Mouse (Mus musculus): ENCODE data around the gene Gdf9. TPM values are rescaled to one million over a fixed set of nuclear protein-coding genes. Genes with fewer than 3 reads are reported as not detected.
A peak's percentile ranks its signal among the peaks of the same experiment; 100 is the strongest.

Gdf9 gene
- polyA plus RNA-seq, 1 experiment = 1.2 TPM

DNA sequence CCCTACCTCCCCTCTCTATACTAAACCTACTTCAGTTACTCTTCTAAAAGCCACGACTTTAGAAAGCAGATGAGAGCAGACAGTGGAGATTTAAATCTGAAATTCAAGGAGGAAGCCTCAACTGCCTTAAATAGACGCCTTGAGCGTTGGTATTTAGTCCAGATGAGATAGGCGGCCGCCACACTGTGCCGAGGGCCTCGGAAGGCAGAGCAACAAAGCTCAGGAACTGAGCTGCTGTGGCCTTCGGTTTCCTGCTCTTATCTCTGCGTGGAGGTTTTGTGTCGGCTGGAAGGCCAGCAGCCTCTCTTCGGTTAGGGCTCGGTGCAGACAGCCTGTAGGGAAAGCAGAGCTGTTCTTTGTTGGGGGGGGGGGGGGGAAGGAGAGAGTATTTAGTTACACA is 11.1 kb downstream of the Gdf9 start:
- Histone ChIP-seq H3K27ac (ENCODE audit: insufficient read depth, low read length) (no peak overlapping the region), H3K4me3 (ENCODE audit: insufficient read depth, low read length) (no peak overlapping the region), H3K4me1 (ENCODE audit: control insufficient read depth, insufficient read depth, low read length) (no peaks in the 10 kb centered on the region)
- no peak for TF ChIP-seq POLR2A (IDR thresholded peaks at IDR 0.05; ENCODE audit: low read depth, low read length)
- no peak for TF ChIP-seq CTCF (IDR thresholded peaks at IDR 0.05; ENCODE audit: borderline replicate concordance, insufficient read depth, low read length)

DNA sequence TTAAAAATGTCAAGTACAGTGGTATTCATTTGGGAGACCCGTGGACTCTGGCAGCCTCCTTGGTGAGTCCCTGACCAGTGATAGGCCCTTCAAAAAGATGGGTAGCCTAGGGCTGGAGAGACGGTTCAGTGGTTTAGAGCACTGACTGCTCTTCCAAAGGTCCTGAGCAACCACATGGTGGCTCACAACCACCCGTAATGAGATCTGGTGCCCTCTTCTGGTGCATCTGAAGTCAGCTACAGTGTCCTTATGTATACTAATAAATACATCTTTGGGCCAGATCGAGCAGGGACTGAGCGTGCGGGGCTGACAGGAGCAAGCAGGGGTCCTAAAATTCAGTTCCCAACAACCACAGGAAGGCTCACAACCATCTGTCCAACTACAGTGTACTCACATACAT is 13.0 kb downstream of the Gdf9 start:
- no peak overlapping the region for H3K27ac ChIP-seq (ENCODE audit: insufficient read depth, low read length)
- H3K4me1 ChIP-seq (ENCODE audit: control insufficient read depth, insufficient read depth, low read length) = no peaks in the 10 kb centered on the region
- no peak for TF ChIP-seq POLR2A (IDR thresholded peaks at IDR 0.05; ENCODE audit: low read depth, low read length)
- TF ChIP-seq CTCF (IDR thresholded peaks at IDR 0.05; ENCODE audit: borderline replicate concordance, insufficient read depth, low read length) = peak; percentile 32; the same call in 1 of the 2 replicates
- no peak overlapping the region for H3K4me3 ChIP-seq (ENCODE audit: insufficient read depth, low read length)

GRCm38 (mm10) chr11:53445562-53445961 is 14.7 kb downstream of the Gdf9 start:
- no peak overlapping the region for H3K27ac ChIP-seq (ENCODE audit: insufficient read depth, low read length)
- no peaks in the 10 kb centered on the region for H3K4me1 ChIP-seq (ENCODE audit: control insufficient read depth, insufficient read depth, low read length)
- H3K4me3 ChIP-seq (ENCODE audit: insufficient read depth, low read length) = no peak overlapping the region
- TF ChIP-seq POLR2A (IDR thresholded peaks at IDR 0.05; ENCODE audit: low read depth, low read length) (no peak), CTCF (IDR thresholded peaks at IDR 0.05; ENCODE audit: borderline replicate concordance, insufficient read depth, low read length) (no peak)

GRCm38 (mm10) chr11:53446183-53446582 is 15.4 kb downstream of the Gdf9 start:
- Histone ChIP-seq H3K4me1 (ENCODE audit: control insufficient read depth, insufficient read depth, low read length) (no peaks in the 10 kb centered on the region), H3K27ac (ENCODE audit: insufficient read depth, low read length) (no peak overlapping the region), H3K4me3 (ENCODE audit: insufficient read depth, low read length) (no peak overlapping the region)
- TF ChIP-seq CTCF (IDR thresholded peaks at IDR 0.05; ENCODE audit: borderline replicate concordance, insufficient read depth, low read length) (no peak), POLR2A (IDR thresholded peaks at IDR 0.05; ENCODE audit: low read depth, low read length) (no peak)

DNA sequence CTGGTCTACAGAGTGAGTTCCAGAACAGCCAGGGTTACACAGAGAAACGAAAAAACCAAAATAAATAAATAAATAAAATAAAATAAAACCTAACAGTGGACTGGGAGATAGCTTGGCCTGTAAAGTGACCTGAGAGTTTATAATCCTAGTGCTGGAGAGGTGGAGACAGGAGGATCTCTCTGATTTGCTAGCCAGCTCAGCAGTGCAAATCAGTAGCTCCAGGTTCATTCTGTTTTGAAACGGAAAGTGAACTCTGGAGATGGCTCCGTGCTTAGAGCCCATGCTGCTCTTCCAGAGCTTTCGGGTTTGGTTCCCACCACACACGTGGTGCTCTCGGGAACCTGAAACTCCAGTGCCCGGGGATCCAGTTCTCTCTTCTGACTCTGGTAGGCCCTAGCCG is 17.2 kb downstream of the Gdf9 start:
- TF ChIP-seq CTCF (IDR thresholded peaks at IDR 0.05; ENCODE audit: borderline replicate concordance, insufficient read depth, low read length) (no peak), POLR2A (IDR thresholded peaks at IDR 0.05; ENCODE audit: low read depth, low read length) (no peak)
- no peak overlapping the region for H3K27ac ChIP-seq (ENCODE audit: insufficient read depth, low read length)
- H3K4me1 ChIP-seq (ENCODE audit: control insufficient read depth, insufficient read depth, low read length) = no peaks in the 10 kb centered on the region
- H3K4me3 ChIP-seq (ENCODE audit: insufficient read depth, low read length) = no peak overlapping the region

DNA sequence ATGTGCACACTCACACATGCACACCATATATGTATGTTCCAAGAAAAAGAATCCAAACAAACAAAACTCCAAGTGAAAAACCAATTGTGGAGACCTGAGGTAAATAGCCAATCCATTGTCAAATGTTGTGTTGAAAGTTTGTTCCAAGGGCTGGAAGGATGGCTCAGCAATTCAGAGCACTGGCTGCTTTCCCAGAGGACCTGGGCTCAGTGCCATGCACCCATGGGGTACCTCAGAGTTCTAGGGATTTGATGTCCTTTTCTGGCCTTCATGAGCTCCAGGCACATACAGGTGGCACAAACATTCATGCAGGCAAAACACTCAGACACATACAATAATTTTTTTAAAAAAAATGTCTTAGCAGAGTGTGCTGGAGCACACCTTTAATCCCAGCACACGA is 17.7 kb downstream of the Gdf9 start:
- H3K27ac ChIP-seq (ENCODE audit: insufficient read depth, low read length) = no peak overlapping the region
- H3K4me1 ChIP-seq (ENCODE audit: control insufficient read depth, insufficient read depth, low read length) = no peaks in the 10 kb centered on the region
- no peak for TF ChIP-seq CTCF (IDR thresholded peaks at IDR 0.05; ENCODE audit: borderline replicate concordance, insufficient read depth, low read length)
- no peak for TF ChIP-seq POLR2A (IDR thresholded peaks at IDR 0.05; ENCODE audit: low read depth, low read length)
- H3K4me3 ChIP-seq (ENCODE audit: insufficient read depth, low read length) = no peak overlapping the region

DNA sequence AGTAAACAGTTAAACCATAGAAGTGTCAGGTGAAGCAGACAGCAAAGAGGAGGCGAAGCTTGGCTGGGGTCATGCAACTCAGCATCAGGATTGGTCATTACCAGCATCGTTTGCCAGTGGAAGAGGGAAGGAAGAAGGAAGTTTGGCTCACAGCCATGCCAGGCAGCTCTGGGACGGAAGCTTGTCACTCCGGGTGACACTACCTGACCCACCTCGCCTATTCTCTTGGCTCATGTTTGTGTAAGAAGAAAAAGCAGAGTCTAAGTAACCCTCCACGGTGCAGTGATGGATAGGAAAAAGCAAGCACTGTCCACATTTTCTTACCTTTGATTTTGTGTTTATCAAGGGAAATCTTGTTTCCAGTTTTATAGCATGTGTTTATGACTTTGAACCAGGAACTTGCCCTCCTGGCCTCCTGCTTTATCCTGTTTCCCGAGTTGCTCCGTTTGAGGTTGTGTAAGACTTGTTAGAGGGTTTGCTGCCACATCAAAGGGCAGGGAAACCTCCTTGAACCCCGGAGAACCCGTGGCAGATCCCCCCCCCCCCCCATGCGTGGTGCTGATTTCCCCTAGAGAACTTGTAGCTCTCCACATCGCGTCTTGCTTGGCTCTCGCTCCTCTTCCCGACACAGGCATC is 19.4 kb downstream of the Gdf9 start:
- no peak overlapping the region for H3K4me3 ChIP-seq (ENCODE audit: insufficient read depth, low read length)
- H3K4me1 ChIP-seq (ENCODE audit: control insufficient read depth, insufficient read depth, low read length) = no peaks in the 10 kb centered on the region
- TF ChIP-seq CTCF (IDR thresholded peaks at IDR 0.05; ENCODE audit: borderline replicate concordance, insufficient read depth, low read length) = no peak
- H3K27ac ChIP-seq (ENCODE audit: insufficient read depth, low read length) = no peak overlapping the region

DNA sequence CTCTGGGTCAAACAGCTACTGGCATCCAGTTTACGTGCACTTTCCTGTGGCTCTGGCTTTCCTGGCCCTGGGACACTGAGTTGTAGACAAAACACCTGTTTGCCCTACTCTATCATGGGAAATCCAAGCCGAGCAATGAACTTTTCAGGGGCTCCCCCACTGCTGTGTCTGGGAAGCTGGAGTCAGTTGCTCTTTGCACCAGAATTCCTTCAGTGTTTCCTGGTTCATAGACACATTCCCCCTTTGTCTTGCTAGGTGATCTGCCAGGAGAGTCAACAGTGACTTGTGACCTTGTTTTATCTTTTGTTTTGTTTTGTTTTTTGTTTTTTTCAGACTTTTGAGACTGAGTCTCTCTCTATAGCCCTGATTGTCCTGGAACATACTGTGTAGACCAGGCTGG is 20.5 kb downstream of the Gdf9 start:
- Histone ChIP-seq H3K27ac (ENCODE audit: insufficient read depth, low read length) (no peak overlapping the region), H3K4me1 (ENCODE audit: control insufficient read depth, insufficient read depth, low read length) (no peaks in the 10 kb centered on the region), H3K4me3 (ENCODE audit: insufficient read depth, low read length) (no peak overlapping the region)
- TF ChIP-seq CTCF (IDR thresholded peaks at IDR 0.05; ENCODE audit: borderline replicate concordance, insufficient read depth, low read length) (no peak), POLR2A (IDR thresholded peaks at IDR 0.05; ENCODE audit: low read depth, low read length) (no peak)

DNA sequence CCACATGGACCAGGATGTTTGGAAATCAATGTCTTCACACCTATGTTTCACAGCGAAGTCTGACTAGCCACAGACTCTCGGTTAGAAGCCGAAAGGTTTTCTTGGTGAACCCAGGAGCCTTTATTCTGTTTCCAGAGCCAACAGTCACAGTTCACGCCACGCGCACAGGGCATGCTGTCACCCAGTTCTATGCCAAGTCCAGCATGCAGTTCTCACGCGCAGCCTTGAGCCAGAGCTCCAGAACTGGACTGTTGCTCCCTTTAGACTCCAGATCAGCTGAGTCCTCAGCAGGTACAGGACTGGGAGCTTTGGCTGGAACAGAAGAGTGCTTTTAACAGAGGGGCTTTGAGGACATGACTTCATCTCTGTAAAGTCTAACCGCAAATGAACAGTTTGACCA is 21.6 kb downstream of the Gdf9 start:
- no peak overlapping the region for H3K4me3 ChIP-seq (ENCODE audit: insufficient read depth, low read length)
- no peaks in the 10 kb centered on the region for H3K4me1 ChIP-seq (ENCODE audit: control insufficient read depth, insufficient read depth, low read length)
- no peak overlapping the region for H3K27ac ChIP-seq (ENCODE audit: insufficient read depth, low read length)
- TF ChIP-seq POLR2A (IDR thresholded peaks at IDR 0.05; ENCODE audit: low read depth, low read length) (no peak), CTCF (IDR thresholded peaks at IDR 0.05; ENCODE audit: borderline replicate concordance, insufficient read depth, low read length) (no peak)

GRCm38 (mm10) chr11:53453031-53453430 is 22.2 kb downstream of the Gdf9 start:
- H3K27ac ChIP-seq (ENCODE audit: insufficient read depth, low read length) = no peak overlapping the region
- TF ChIP-seq POLR2A (IDR thresholded peaks at IDR 0.05; ENCODE audit: low read depth, low read length) (no peak), CTCF (IDR thresholded peaks at IDR 0.05; ENCODE audit: borderline replicate concordance, insufficient read depth, low read length) (no peak)
- no peak overlapping the region for H3K4me3 ChIP-seq (ENCODE audit: insufficient read depth, low read length)

More at GRCm38 (mm10) chr11:53453031-53453430, 22.2 kb downstream of the Gdf9 start:
- no peaks in the 10 kb centered on the region for H3K4me1 ChIP-seq (ENCODE audit: control insufficient read depth, insufficient read depth, low read length)

All from embryonic fibroblast, embryonic 13.5 days (primary cell).